In genomic region chr19:56736287-56736686, GRCm38 (mm10) we compare ENCODE assay signal across 35 mouse cellular contexts. TPM values are rescaled to one million over a fixed set of nuclear protein-coding genes. Genes with fewer than 3 reads are reported as not detected.
DNase-seq lines count a peak whose midpoint lies in the region; ATAC-seq lines count a peak whose summit lies in the region.
"Had no signal": no experiment of that assay in that cellular context is flagged by ENCODE, and none has a peak within 500 bp of the region (broad histone marks: within the 10 kb centered on the region; RNA-seq: fewer than 3 reads in every experiment).

No protein-coding gene starts in this region.

- H3K27me3 ChIP-seq in heart, embryonic 11.5 days (ENCODE audit: control insufficient read depth, insufficient read depth, low read length): no peaks in the 10 kb centered on the region
- no peaks in the 10 kb centered on the region for H3K27me3 ChIP-seq in heart, embryonic 14.5 days (ENCODE audit: control insufficient read depth, insufficient read depth, low read length)
- no peaks in the 10 kb centered on the region for H3K27me3 ChIP-seq in hindbrain, embryonic 11.5 days (ENCODE audit: control insufficient read depth, insufficient read depth, low read length)
- H3K27me3 ChIP-seq: embryonic facial prominence, embryonic 13.5 days; hindbrain, embryonic 12.5 days; intestine, embryonic 15.5 days; midbrain, embryonic 15.5 days had no signal

- no peak overlapping the region for H3K27ac ChIP-seq in heart, embryonic 11.5 days (ENCODE audit: low read depth, low read length)
- peak overlapping the region; percentile 44 to 47 for H3K27ac ChIP-seq in heart, embryonic 14.5 days (replicated peaks in 1 of 2; ENCODE audit: control insufficient read depth in 1 of 2, insufficient read depth in 1 of 2, low read depth in 2 of 2, low read length in 2 of 2)
- H3K27ac ChIP-seq in brown adipose tissue, adult 24 weeks (replicated peaks; ENCODE audit: low read depth, low read length): peak overlapping the region; percentile 90
- no peak overlapping the region for H3K27ac ChIP-seq in hindbrain, embryonic 11.5 days (ENCODE audit: low read depth, low read length)
- H3K27ac ChIP-seq: embryonic facial prominence, embryonic 13.5 days; hindbrain, embryonic 12.5 days; hindbrain, postnatal 0 days; intestine, embryonic 15.5 days; kidney, postnatal 0 days; liver, embryonic 14.5 days; midbrain, embryonic 10.5 days; midbrain, embryonic 15.5 days; neural tube, embryonic 15.5 days; stomach, postnatal 0 days had no signal

- no peaks in the 10 kb centered on the region for H3K36me3 ChIP-seq in heart, embryonic 11.5 days (ENCODE audit: control insufficient read depth, insufficient read depth, low read length)
- H3K36me3 ChIP-seq in heart, embryonic 14.5 days (ENCODE audit: control insufficient read depth, insufficient read depth, low read length): no peaks in the 10 kb centered on the region
- H3K36me3 ChIP-seq in hindbrain, embryonic 11.5 days (ENCODE audit: control insufficient read depth, insufficient read depth, low read length): no peaks in the 10 kb centered on the region
- H3K36me3 ChIP-seq: embryonic facial prominence, embryonic 13.5 days; hindbrain, embryonic 12.5 days; intestine, embryonic 15.5 days; midbrain, embryonic 10.5 days; midbrain, embryonic 15.5 days; neural tube, embryonic 15.5 days had no signal

- H3K4me3 ChIP-seq in heart, embryonic 11.5 days (ENCODE audit: low read depth, low read length): no peak overlapping the region
- no peak overlapping the region for H3K4me3 ChIP-seq in heart, embryonic 14.5 days (ENCODE audit: control insufficient read depth in 1 of 2, insufficient read depth in 1 of 2, low read depth in 1 of 2, low read length in 2 of 2)
- no peak overlapping the region for H3K4me3 ChIP-seq in brown adipose tissue, adult 24 weeks (ENCODE audit: insufficient read depth, low read depth, low read length)
- H3K4me3 ChIP-seq in hindbrain, embryonic 11.5 days (ENCODE audit: low read depth, low read length): no peak overlapping the region
- H3K4me3 ChIP-seq: embryonic facial prominence, embryonic 13.5 days; hindbrain, embryonic 12.5 days; intestine, embryonic 15.5 days; midbrain, embryonic 10.5 days; midbrain, embryonic 15.5 days; neural tube, embryonic 15.5 days had no signal

- H3K4me2 ChIP-seq in heart, embryonic 11.5 days: no peak overlapping the region
- H3K4me2 ChIP-seq in heart, embryonic 14.5 days (ENCODE audit: low read length): no peak overlapping the region
- no peak overlapping the region for H3K4me2 ChIP-seq in hindbrain, embryonic 11.5 days (replicated peaks; ENCODE audit: low read depth, low read length)
- H3K4me2 ChIP-seq: embryonic facial prominence, embryonic 13.5 days; hindbrain, embryonic 12.5 days; intestine, embryonic 15.5 days; midbrain, embryonic 15.5 days; neural tube, embryonic 15.5 days had no signal

- H3K9ac ChIP-seq in heart, embryonic 11.5 days (ENCODE audit: low read depth, low read length): no peak overlapping the region
- no peak overlapping the region for H3K9ac ChIP-seq in heart, embryonic 14.5 days (ENCODE audit: low read length)
- no peak overlapping the region for H3K9ac ChIP-seq in hindbrain, embryonic 11.5 days (ENCODE audit: low read depth, low read length)
- H3K9ac ChIP-seq: embryonic facial prominence, embryonic 13.5 days; forebrain, postnatal 0 days; hindbrain, embryonic 12.5 days; intestine, embryonic 15.5 days; liver, embryonic 14.5 days; midbrain, embryonic 15.5 days; neural tube, embryonic 15.5 days had no signal

- peak; percentile 96 for DNase-seq in heart, adult 11 months
- DNase-seq in heart, adult 8-10 months (ENCODE audit: low spot score): no peak
- peak; percentile 75 to 77 for DNase-seq in heart, postnatal 10 days
- no peak for DNase-seq in left cerebral cortex, adult 8-10 months (ENCODE audit: low spot score in 2 of 2)
- DNase-seq in hindbrain, embryonic 11.5 days (ENCODE audit: low spot score): no peak
- DNase-seq: adrenal gland, postnatal 25 days; cerebellum, adult 18-20 months; cerebellum, postnatal 10 days; forebrain, postnatal 0 days; gastrocnemius, postnatal 25 days; kidney, adult 2 months; kidney, postnatal 4 days; layer of hippocampus, postnatal 36 days; liver; lung, adult 2 months; lung, postnatal 14 days; right cerebral cortex, postnatal 25 days; spleen, adult 18-20 months; thymus, adult 18-20 months; thymus, postnatal 36 days had no signal

- intact Hi-C loops in heart, postnatal 10 days (cut with DNase I): loop anchor here (2.0 kb wide), 1 partner anchor 39 kb away; no protein-coding TSS in a partner anchor

- no peaks in the 10 kb centered on the region for H3K9me3 ChIP-seq in heart, embryonic 11.5 days (replicated peaks; ENCODE audit: control insufficient read depth, low read length)
- H3K9me3 ChIP-seq in heart, embryonic 14.5 days (ENCODE audit: control insufficient read depth, low read length): no peaks in the 10 kb centered on the region
- no peaks in the 10 kb centered on the region for H3K9me3 ChIP-seq in hindbrain, embryonic 11.5 days (ENCODE audit: control insufficient read depth, low read length)
- H3K9me3 ChIP-seq: embryonic facial prominence, embryonic 13.5 days; hindbrain, embryonic 12.5 days; intestine, embryonic 15.5 days; midbrain, embryonic 10.5 days; midbrain, embryonic 15.5 days; neural tube, embryonic 15.5 days had no signal

- WGBS in heart, embryonic 11.5 days (ENCODE audit: insufficient replicate concordance): 66% methylated on average over 5 of the region's 5 CpGs
- WGBS in heart, embryonic 14.5 days: 31% methylated on average over 5 of the region's 5 CpGs
- 89% methylated on average over 5 of the region's 5 CpGs for WGBS in hindbrain, embryonic 11.5 days

- ATAC-seq in heart, embryonic 11.5 days (replicated peaks; ENCODE audit: insufficient number of reproducible peaks, low FRiP score, low TSS enrichment): no peak
- ATAC-seq in heart, embryonic 14.5 days (ENCODE audit: insufficient number of reproducible peaks, insufficient read depth, low FRiP score, low read depth): no peak
- no peak for ATAC-seq in hindbrain, embryonic 11.5 days (ENCODE audit: low FRiP score)
- ATAC-seq: forebrain, postnatal 0 days; hindbrain, postnatal 0 days; intestine, embryonic 15.5 days; midbrain, embryonic 15.5 days had no signal

- H3K4me1 ChIP-seq in heart, embryonic 11.5 days (ENCODE audit: control insufficient read depth, insufficient read depth, low read length): peaks cover 3% of the 10 kb centered on the region; the same call in 1 of the 2 replicates
- H3K4me1 ChIP-seq in heart, embryonic 14.5 days (ENCODE audit: control insufficient read depth in 2 of 2, insufficient read depth in 2 of 2, low read length in 2 of 2): peaks cover 5 to 10% of the 10 kb centered on the region in 2 experiments
- H3K4me1 ChIP-seq in brown adipose tissue, adult 24 weeks (ENCODE audit: control insufficient read depth, insufficient read depth, insufficient read length, low read length): peaks cover 14% of the 10 kb centered on the region
- H3K4me1 ChIP-seq in hindbrain, embryonic 11.5 days (replicated peaks; ENCODE audit: control insufficient read depth, insufficient read depth, low read length): no peaks in the 10 kb centered on the region
- H3K4me1 ChIP-seq: embryonic facial prominence, embryonic 13.5 days; hindbrain, embryonic 12.5 days; intestine, embryonic 15.5 days; midbrain, embryonic 10.5 days; midbrain, embryonic 15.5 days; neural tube, embryonic 15.5 days had no signal

RNA-seq across cellular contexts. Expression of gene Adrb1, which starts 14.3 kb away (rescaled TPM):
- polyA plus RNA-seq in heart, embryonic 11.5 days (2014; fragmentation: Nextera tagmentation; extraction: Ambion mirVana): 1.5 and 1.8 TPM in 2 replicates
- 6.5 and 8.2 TPM in 2 replicates for polyA plus RNA-seq in heart, embryonic 14.5 days (2014; fragmentation: Nextera tagmentation; extraction: Ambion mirVana)
- total RNA-seq in heart, adult 8-10 months (2022): 10 to 100 TPM; 19.4 to 26.8 (median 22.2) TPM
- polyA plus RNA-seq in brown adipose tissue, adult 24 weeks (2012; ENCODE audit: insufficient read depth, insufficient read length, missing spikeins): 21.8 and 23.9 TPM in 2 replicates
- 10 to 100 TPM; 22.7 to 30.3 TPM for total RNA-seq in heart, postnatal 10 days (2021)
- 10 to 100 TPM; 31.2 to 37.7 (median 35.3) TPM for total RNA-seq in left cerebral cortex, adult 8-10 months (2022)
- 0.11 and 0.17 TPM in 2 replicates for polyA plus RNA-seq in hindbrain, embryonic 11.5 days (2014; fragmentation: Nextera tagmentation; extraction: Ambion mirVana)
- total RNA-seq: common myeloid progenitor, adult 5-6 weeks; MEL had no signal

Comparison
In these comparisons a context has a peak if more than half of its experiments do, and no peak if none do; other contexts are left out.
1. DNase-seq: peak in heart, adult 11 months (single experiment) and heart, postnatal 10 days (2 of 2); none in heart, adult 8-10 months (single experiment), left cerebral cortex, adult 8-10 months (0 of 2) and hindbrain, embryonic 11.5 days (single experiment).
2. H3K27ac ChIP-seq: peak in heart, embryonic 14.5 days (2 of 2) and brown adipose tissue, adult 24 weeks (single experiment); none in heart, embryonic 11.5 days (single experiment) and hindbrain, embryonic 11.5 days (single experiment).